Mouse (Mus musculus) cerebellum, adult 18-20 months (tissue): ENCODE results near the gene Dnaja4.

Experiments used
- DNase-seq, 2 experiments: peaks; one replicate each; pipeline ENCODE4 v3.0.0; 2021

Gene Dnaja4

DNA sequence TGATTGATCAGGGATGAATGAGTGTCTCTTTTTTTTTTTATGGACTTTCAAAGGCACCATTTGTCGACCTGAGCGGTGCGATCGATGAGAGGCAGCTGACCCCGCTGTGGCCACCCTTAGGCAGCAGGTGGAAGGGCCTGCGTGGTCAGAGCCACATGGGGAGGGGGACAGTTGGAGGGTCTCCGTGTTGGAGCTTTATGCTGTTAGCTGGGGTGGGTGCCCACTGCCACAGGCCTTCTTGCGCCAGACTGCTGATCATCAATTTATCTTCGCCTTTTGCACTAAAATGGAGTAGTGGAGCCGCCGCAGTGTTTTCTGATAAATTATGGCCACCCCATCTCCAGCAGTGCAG lies 54.2 kb downstream of the Dnaja4 start:
- no peak for DNase-seq

DNA sequence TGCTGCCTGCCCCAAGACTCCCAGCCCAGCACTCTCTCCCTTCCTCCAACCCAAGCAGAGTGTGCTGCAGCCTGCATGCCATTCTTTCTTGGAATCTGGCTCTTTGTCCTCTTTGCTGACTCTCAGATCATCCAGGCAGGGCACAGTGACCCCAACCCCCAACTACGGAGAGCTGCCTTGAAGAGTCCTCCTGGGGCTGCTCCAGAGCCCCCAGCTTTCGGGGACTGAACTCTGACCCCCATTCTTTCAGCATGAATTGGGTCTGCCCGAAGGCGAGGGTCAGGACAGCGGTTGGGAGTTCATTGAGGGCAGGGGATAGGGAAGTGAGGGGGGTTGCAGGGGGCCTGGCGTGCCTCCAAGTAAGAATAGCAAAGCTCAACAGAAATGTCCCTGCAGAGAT lies 60.9 kb downstream of the Dnaja4 start:
- DNase-seq: no peak

DNA sequence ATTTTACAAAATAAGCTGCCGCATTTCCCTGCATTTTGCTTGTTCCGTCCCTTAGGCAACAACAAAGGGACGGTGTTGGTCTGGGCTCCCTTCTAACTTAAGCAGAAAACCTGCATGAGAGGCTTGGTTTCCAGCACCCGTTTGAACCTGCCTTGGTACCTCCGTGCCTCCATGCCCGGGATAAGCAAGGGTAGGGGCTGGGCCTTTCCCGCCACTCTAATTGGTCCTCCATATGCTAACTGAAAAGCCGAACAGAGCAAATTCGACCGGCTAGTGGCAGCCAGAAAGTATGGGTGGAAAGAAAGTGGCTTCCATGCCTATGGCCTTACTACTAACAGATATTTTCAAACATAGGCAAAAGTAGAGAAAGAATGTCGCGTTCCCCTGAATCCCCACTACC lies 65.4 kb downstream of the Dnaja4 start:
- no peak for DNase-seq

DNA sequence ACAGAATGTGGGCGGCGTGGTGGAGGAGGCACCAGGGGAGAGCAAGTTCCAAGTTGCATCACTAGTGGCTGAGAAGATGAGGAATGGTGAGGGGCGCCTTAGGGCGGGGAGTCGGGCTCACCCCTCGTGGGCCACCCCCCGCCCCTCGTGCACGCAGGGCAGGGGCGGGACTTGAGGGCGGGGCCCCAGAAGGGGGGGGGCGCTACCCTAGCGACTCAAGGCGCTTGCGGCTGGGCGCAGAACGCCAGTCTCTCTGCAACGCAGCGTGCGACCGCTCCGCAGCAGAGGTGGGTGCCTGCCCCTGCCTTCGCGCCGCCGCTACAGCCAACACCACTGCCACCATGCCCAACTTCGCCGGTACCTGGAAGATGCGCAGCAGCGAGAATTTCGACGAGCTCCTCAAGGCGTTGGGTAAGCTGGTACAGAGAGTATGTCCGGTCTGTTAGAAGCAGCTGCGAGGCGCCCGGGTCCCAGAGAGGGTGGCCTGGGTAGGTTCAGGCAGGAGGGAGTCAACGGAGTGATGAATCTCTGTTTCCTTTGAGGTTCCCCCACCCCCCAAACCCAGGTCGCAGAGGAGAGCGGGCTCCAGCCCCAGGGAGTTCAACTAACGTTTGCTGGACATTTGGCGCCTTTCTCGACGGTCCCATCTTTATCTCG lies 66.0 kb downstream of the Dnaja4 start, which contains the start of gene Crabp1:
TSS of gene Crabp1 (plus strand) at position 188 of the 657 bp plus-strand sequence.
- DNase-seq: no peak

DNA sequence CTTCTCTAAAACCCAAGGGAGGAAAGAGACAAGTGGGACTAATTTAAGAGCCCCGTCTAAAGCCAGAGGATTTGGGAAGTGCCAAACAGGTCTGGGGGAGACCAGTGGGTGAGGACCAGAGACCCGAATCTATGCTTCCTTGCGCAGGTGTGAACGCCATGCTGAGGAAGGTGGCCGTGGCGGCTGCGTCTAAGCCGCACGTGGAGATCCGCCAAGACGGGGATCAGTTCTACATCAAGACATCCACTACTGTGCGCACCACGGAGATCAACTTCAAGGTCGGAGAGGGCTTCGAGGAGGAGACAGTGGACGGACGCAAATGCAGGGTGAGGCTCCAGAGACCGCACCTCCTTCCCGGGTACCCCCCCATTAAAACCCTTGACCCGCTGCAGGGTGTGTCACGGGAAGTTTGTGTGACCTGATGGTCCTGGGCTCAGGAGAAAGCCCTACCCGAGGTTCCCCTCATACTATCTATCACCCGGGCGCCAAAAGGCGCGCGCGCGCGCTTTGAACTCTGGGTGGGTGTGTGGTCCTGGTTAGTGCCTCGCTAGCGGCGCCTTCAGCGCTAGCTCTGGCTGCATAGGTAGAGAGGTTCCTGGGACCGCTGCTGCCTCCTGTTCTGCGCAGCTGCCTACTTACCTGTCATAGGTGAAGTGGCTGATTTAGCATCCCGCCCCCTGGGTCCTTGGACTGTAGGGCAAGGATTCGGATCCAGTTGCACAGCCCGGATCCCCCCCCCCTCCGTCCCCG lies 66.8 kb downstream of the Dnaja4 start:
- DNase-seq: no peak
